In the genomic region with DNA sequence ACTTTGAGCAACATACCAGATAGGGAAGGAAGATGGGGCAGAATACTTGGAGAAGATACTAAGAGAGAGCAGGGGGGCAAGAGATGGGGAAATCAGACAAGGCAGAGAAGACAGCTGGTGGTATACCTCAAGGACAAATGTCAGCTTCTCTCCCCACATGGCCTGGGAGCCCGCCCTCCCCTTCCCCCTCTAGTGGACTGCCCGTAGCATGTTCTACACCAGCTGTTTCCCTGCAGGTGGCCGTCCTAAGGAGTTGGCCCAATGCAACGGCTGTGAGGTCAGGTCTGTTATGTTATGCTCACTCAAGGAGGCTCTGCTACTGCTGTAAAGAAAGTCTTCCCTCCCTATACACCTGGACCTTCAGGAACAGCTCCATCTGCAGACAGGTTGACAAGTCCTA, we compare ENCODE assay signal across 25 mouse cellular contexts. TPM values are rescaled to one million over a fixed set of nuclear protein-coding genes. Genes with fewer than 3 reads are reported as not detected.
DNase-seq lines count a peak whose midpoint lies in the region; ATAC-seq and TF ChIP-seq lines count a peak whose summit lies in the region.
"Had no signal": no experiment of that assay in that cellular context is flagged by ENCODE, and none has a peak within 500 bp of the region (broad histone marks: within the 10 kb centered on the region; RNA-seq: fewer than 3 reads in every experiment).

No protein-coding gene starts in this region.

- DNase-seq in cerebellum, postnatal 10 days = peak; percentile 73 to 83
- no peak for DNase-seq in cerebellum, adult 9-10 months
- DNase-seq in left cerebral cortex, postnatal 4 days = peak; percentile 75
- no peak for DNase-seq in left cerebral cortex, postnatal 36 days (ENCODE audit: low spot score in 2 of 2)
- no peak for DNase-seq in midbrain, postnatal 0 days (ENCODE audit: low spot score)
- no peak for DNase-seq in midbrain, embryonic 11.5 days (ENCODE audit: low spot score, missing footprints)
- no peak for DNase-seq in thymus, postnatal 36 days
- DNase-seq: adrenal gland, adult 2 months; cerebellum, adult 8-10 months; gastrocnemius, adult 2 months; kidney, postnatal 4 days; layer of hippocampus, adult 9-11 months; lung, postnatal 4 days; right cerebral cortex, postnatal 14 days; thymus, adult 2 months had no signal

- no peak overlapping the region for H3K9ac ChIP-seq in midbrain, postnatal 0 days (replicated peaks; ENCODE audit: low read length, poor library complexity, severe bottlenecking)
- H3K9ac ChIP-seq in midbrain, embryonic 11.5 days (ENCODE audit: low read length) = no peak overlapping the region
- H3K9ac ChIP-seq: limb, embryonic 15.5 days; lung, embryonic 15.5 days had no signal

- H3K4me2 ChIP-seq in midbrain, postnatal 0 days (ENCODE audit: low read depth, low read length, poor library complexity, severe bottlenecking) = no peak overlapping the region
- H3K4me2 ChIP-seq in midbrain, embryonic 11.5 days = no peak overlapping the region
- H3K4me2 ChIP-seq: limb, embryonic 15.5 days; lung, embryonic 15.5 days had no signal

- no peaks in the 10 kb centered on the region for H3K4me1 ChIP-seq in midbrain, postnatal 0 days (ENCODE audit: insufficient read depth, low read length)
- H3K4me1 ChIP-seq in midbrain, embryonic 11.5 days (ENCODE audit: control insufficient read depth, insufficient read depth, low read length) = no peaks in the 10 kb centered on the region
- H3K4me1 ChIP-seq: limb, embryonic 15.5 days; lung, embryonic 15.5 days had no signal

- no peak overlapping the region for H3K27ac ChIP-seq in midbrain, postnatal 0 days (ENCODE audit: low read depth, low read length)
- no peak overlapping the region for H3K27ac ChIP-seq in midbrain, embryonic 11.5 days (ENCODE audit: low read depth, low read length)
- H3K27ac ChIP-seq: gastrocnemius, adult 2 months; limb, embryonic 15.5 days; lung, embryonic 15.5 days; stomach, postnatal 0 days had no signal

- intact Hi-C loops in left cerebral cortex, postnatal 4 days (cut with DNase I) = loop anchor here (5.0 kb wide), 1 partner anchor 41 kb away; no protein-coding TSS in a partner anchor
- intact Hi-C loops in left cerebral cortex, postnatal 36 days (cut with DNase I) = no loop called here

- H3K27me3 ChIP-seq in midbrain, postnatal 0 days (ENCODE audit: insufficient read depth, low read length) = no peaks in the 10 kb centered on the region
- no peaks in the 10 kb centered on the region for H3K27me3 ChIP-seq in midbrain, embryonic 11.5 days (ENCODE audit: control insufficient read depth, insufficient read depth, low read length)
- H3K27me3 ChIP-seq: CH12.LX; limb, embryonic 15.5 days; lung, embryonic 15.5 days; Patski had no signal

- ATAC-seq in midbrain, postnatal 0 days (ENCODE audit: low FRiP score) = no peak
- no peak for ATAC-seq in midbrain, embryonic 11.5 days (ENCODE audit: low FRiP score)
- ATAC-seq: forebrain, embryonic 14.5 days; hindbrain, embryonic 16.5 days; intestine, postnatal 0 days; Patski had no signal

- H3K36me3 ChIP-seq in midbrain, postnatal 0 days (ENCODE audit: insufficient read depth, low read length) = peaks cover 32% of the 10 kb centered on the region
- no peaks in the 10 kb centered on the region for H3K36me3 ChIP-seq in midbrain, embryonic 11.5 days (ENCODE audit: control insufficient read depth, insufficient read depth, low read length)

- no peaks in the 10 kb centered on the region for H3K9me3 ChIP-seq in midbrain, postnatal 0 days (ENCODE audit: low read length)
- H3K9me3 ChIP-seq in midbrain, embryonic 11.5 days (ENCODE audit: control insufficient read depth, low read length) = no peaks in the 10 kb centered on the region
- H3K9me3 ChIP-seq: G1E; limb, embryonic 15.5 days; lung, embryonic 15.5 days had no signal

- WGBS in midbrain, postnatal 0 days = 38% methylated on average over 4 of the region's 4 CpGs
- WGBS in midbrain, embryonic 11.5 days = 58% methylated on average over 4 of the region's 4 CpGs

- no peak overlapping the region for H3K4me3 ChIP-seq in midbrain, postnatal 0 days (ENCODE audit: low read depth, low read length)
- no peak overlapping the region for H3K4me3 ChIP-seq in midbrain, embryonic 11.5 days (ENCODE audit: low read depth, low read length)
- H3K4me3 ChIP-seq: gastrocnemius, adult 2 months; limb, embryonic 15.5 days; lung, embryonic 15.5 days had no signal

- peak; percentile 4; the same call in 1 of the 2 replicates for TF ChIP-seq CTCF in midbrain, postnatal 0 days (IDR thresholded peaks at IDR 0.05)

RNA-seq across cellular contexts. Expression of a gene that starts 16.6 kb away (rescaled TPM):
- total RNA-seq in left cerebral cortex, postnatal 4 days (2021) = 10 to 100 TPM; 48.7 to 55.4 TPM
- 10 to 100 TPM; 67.2 to 68.4 TPM for total RNA-seq in left cerebral cortex, postnatal 36 days (2021)
- total RNA-seq in midbrain, postnatal 0 days (2014; rRNA removed) = 35.4 and 42.8 TPM in 2 replicates
- 47.5 and 55.4 TPM in 2 replicates for polyA plus RNA-seq in midbrain, postnatal 0 days (2015; fragmentation: Nextera tagmentation; extraction: Ambion mirVana)
- 23.3 and 26.4 TPM in 2 replicates for polyA plus RNA-seq in midbrain, embryonic 11.5 days (2014; fragmentation: Nextera tagmentation; extraction: Ambion mirVana)

RNA-seq across cellular contexts. Expression of a gene that starts 39.0 kb away (rescaled TPM):
- total RNA-seq in left cerebral cortex, postnatal 4 days (2021) = 100 to 1,000 TPM; 216 to 228 TPM
- 100 to 1,000 TPM; 199 to 214 TPM for total RNA-seq in left cerebral cortex, postnatal 36 days (2021)
- total RNA-seq in midbrain, postnatal 0 days (2014; rRNA removed) = 203 and 220 TPM in 2 replicates
- 129 TPM in 2 replicates for polyA plus RNA-seq in midbrain, postnatal 0 days (2015; fragmentation: Nextera tagmentation; extraction: Ambion mirVana)
- polyA plus RNA-seq in midbrain, embryonic 11.5 days (2014; fragmentation: Nextera tagmentation; extraction: Ambion mirVana) = 76.6 and 81.1 TPM in 2 replicates

RNA-seq across cellular contexts. Expression of a gene that starts 48.0 kb away (rescaled TPM):
- total RNA-seq in left cerebral cortex, postnatal 4 days (2021) = 10 to 100 TPM; 33.5 to 35.9 TPM
- total RNA-seq in left cerebral cortex, postnatal 36 days (2021) = 10 to 100 TPM; 14.2 to 20.0 TPM
- total RNA-seq in midbrain, postnatal 0 days (2014; rRNA removed) = 91.4 and 94.8 TPM in 2 replicates
- 68.1 and 75.7 TPM in 2 replicates for polyA plus RNA-seq in midbrain, postnatal 0 days (2015; fragmentation: Nextera tagmentation; extraction: Ambion mirVana)
- 26.9 and 28.6 TPM in 2 replicates for polyA plus RNA-seq in midbrain, embryonic 11.5 days (2014; fragmentation: Nextera tagmentation; extraction: Ambion mirVana)
- total RNA-seq: neutrophil, adult 5-6 weeks had no signal

RNA-seq across cellular contexts. Expression of a gene that starts 48.1 kb away (rescaled TPM):
- total RNA-seq in left cerebral cortex, postnatal 4 days (2021) = 10 to 100 TPM; 38.5 to 40.1 TPM
- 10 to 100 TPM; 38.0 to 40.1 TPM for total RNA-seq in left cerebral cortex, postnatal 36 days (2021)
- 27.0 and 28.9 TPM in 2 replicates for total RNA-seq in midbrain, postnatal 0 days (2014; rRNA removed)
- 77.9 and 78.5 TPM in 2 replicates for polyA plus RNA-seq in midbrain, postnatal 0 days (2015; fragmentation: Nextera tagmentation; extraction: Ambion mirVana)
- 63.5 and 74.2 TPM in 2 replicates for polyA plus RNA-seq in midbrain, embryonic 11.5 days (2014; fragmentation: Nextera tagmentation; extraction: Ambion mirVana)

RNA-seq across cellular contexts. Expression of a gene that starts 55.8 kb away (rescaled TPM):
- 10 to 100 TPM; 46.7 to 50.6 TPM for total RNA-seq in left cerebral cortex, postnatal 4 days (2021)
- total RNA-seq in left cerebral cortex, postnatal 36 days (2021) = 10 to 100 TPM; 30.9 to 35.4 TPM
- 46.4 and 52.9 TPM in 2 replicates for total RNA-seq in midbrain, postnatal 0 days (2014; rRNA removed)
- polyA plus RNA-seq in midbrain, postnatal 0 days (2015; fragmentation: Nextera tagmentation; extraction: Ambion mirVana) = 13.6 and 15.0 TPM in 2 replicates
- polyA plus RNA-seq in midbrain, embryonic 11.5 days (2014; fragmentation: Nextera tagmentation; extraction: Ambion mirVana) = 32.5 and 36.6 TPM in 2 replicates

Comparison
In these comparisons a context has a peak if more than half of its experiments do, and no peak if none do; other contexts are left out.
1. DNase-seq: peak in cerebellum, postnatal 10 days (2 of 2) and left cerebral cortex, postnatal 4 days (single experiment); none in cerebellum, adult 9-10 months (single experiment), left cerebral cortex, postnatal 36 days (0 of 2), midbrain, postnatal 0 days (single experiment), midbrain, embryonic 11.5 days (single experiment) and thymus, postnatal 36 days (0 of 2).